Mouse (Mus musculus): Measurements from ENCODE around the gene Tpcn1.

Tpcn1 gene

DNA sequence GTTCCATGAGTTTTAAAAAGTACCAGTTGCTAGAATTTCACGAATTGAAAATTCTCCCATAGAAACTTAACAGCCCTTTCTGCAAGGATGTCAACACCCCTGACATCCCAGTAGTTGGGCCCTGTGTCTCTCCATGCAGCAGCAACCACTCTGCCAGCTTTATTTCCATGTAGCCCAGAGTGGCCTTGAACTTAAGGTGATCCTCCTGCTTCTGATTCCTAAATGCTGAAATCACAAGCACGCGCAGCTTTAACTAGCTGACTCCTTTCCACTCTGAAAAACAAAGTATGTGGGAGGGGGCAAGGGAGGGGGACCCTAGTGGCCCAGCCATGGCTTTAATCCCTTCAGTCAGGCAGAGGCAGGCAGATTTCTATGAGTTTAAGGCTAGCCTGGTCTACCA lies 18.9 kb upstream of the Tpcn1 start:
- no peak for DNase-seq

DNA sequence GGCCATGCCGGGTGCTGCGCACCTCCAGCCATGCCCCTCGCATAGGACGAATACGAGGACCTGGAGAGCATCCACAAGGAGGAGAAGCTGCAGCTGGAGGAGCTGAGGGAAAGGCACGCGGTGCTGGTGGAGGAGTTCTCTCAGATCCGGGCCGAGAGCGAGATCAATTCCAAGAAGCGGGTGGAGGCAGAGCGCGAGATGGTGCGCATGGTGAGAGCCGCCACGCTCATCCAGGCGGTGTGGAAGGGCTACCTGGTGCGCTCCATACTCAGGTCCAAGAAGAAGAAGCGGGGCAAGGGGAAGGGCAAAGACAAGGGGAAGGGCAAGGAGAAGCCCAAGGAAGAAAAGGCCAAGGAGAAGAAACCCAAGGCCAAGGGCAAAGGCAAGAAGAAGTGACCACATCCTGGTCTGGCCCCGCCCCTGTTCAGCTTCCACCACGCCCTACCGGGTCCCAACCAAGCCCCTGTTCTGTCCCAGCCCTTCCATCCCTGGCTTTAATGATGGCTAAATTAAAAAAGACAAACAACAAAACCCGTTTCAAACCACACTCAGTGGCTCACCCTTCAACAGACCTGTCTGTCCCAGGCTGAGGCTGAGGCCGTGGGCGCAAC lies 18.2 kb upstream of the Tpcn1 start:
- DNase-seq: no peak

GRCm38 (mm10) chr5:120605688-120606087 lies 17.2 kb upstream of the Tpcn1 start:
- DNase-seq: peak; percentile 72

DNA sequence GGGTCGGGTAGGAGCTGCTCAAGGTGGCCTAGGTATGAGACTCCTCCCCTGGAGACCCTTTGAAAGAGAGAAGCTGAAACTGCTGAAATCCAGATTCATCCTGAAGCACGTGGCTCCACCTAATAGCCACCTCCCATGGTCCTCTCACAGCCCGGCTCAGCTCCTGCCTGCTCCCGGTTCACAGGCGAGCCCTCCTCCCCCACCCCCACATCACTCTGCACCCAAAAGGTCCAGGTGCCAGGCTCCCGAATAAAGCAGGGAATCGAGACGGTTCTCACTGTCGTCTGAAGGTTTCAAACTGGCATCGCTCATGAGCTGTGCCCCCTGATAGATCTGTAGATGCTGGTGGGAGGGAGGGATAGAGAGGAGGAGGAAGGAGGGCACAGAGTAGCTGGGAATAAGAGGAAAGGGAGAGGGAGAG lies 16.8 kb upstream of the Tpcn1 start:
- no peak for DNase-seq

GRCm38 (mm10) chr5:120604839-120605238 lies 16.4 kb upstream of the Tpcn1 start:
- DNase-seq: peak; percentile 70

GRCm38 (mm10) chr5:120603515-120603914 lies 15.0 kb upstream of the Tpcn1 start:
- no peak for DNase-seq

DNA sequence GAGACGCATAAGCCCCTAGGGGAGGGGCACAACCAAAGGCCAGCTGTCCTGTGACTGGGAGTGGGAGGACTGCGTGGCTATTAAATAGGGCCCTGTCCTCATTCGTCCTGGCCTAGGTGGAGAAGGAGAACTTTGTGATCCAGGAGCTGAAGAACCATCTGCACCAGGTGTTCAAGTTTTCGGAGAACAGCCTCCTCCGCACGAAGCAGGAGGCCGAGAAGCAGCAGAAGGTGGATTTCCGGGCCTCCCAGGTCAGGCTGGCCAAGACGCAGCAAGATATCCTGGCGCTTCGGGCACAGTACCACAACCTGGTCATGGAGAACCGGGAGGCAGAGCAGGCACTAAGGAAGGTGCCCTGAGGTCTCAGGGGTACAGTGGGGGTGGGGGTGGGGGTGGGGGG lies 13.7 kb upstream of the Tpcn1 start:
- no peak for DNase-seq

DNA sequence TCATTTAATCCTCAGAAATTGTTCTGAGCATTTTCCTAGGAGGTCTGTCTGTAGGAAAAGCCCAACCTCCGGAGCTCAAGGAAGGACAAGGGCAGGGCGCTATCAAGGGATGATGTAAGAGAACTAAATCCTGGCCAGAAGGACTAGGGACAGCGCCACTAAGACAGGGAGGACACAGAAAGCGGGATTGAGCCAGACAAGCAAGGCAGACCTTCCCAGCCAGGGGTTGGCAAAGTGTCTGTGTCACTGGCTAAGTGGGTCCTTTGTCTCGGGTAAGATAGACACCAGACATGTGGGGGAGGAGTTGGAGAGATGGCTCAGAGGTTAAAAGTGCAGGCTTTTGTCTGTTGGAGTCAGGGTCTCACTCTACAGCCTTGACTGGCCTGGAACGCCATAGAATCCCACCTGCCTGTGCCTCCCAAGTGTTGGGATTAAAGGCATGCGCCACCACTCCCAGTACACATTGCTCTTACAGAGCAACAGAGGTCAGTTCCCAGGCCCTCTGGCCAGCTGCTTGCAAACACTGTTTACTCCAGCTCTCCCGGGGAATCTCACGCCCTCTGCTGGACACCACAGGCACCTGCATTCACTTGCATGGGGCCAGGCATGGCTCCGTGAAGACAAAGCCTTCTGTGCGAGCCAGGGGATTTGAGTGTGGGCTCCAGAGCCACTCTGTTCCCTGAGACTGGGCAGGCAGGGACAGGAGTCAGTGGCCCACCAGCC lies 12.6 kb upstream of the Tpcn1 start:
- DNase-seq: no peak

- DNase-seq: no peak
Observed at GRCm38 (mm10) chr5:120599625-120600024, 11.2 kb upstream of the Tpcn1 start.

DNA sequence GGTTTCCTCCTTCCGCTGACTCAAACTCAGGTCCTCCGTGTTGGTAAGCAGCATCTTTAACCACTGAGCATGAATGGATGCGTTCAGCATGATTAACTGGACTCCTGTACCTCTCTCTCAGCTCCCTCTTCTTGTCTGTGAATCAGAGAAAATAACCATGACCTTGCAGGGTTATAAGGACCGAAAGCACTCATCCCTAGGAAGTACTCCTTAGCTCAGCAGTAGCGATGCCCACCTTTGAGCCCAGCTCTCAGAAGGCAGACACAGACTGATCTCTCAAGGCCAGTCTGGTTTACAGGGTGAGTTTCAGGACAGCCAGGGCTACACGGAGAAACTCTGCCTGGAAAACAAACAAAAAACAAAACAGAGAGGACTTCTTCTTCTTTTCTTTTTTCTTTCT lies 6.0 kb upstream of the Tpcn1 start:
- peak; percentile 83 for DNase-seq

- DNase-seq: no peak
Observed at GRCm38 (mm10) chr5:120592141-120592540, 3.7 kb upstream of the Tpcn1 start.

- no peak for DNase-seq
Observed at GRCm38 (mm10) chr5:120590356-120591010, 2.0 kb upstream of the Tpcn1 start.

DNA sequence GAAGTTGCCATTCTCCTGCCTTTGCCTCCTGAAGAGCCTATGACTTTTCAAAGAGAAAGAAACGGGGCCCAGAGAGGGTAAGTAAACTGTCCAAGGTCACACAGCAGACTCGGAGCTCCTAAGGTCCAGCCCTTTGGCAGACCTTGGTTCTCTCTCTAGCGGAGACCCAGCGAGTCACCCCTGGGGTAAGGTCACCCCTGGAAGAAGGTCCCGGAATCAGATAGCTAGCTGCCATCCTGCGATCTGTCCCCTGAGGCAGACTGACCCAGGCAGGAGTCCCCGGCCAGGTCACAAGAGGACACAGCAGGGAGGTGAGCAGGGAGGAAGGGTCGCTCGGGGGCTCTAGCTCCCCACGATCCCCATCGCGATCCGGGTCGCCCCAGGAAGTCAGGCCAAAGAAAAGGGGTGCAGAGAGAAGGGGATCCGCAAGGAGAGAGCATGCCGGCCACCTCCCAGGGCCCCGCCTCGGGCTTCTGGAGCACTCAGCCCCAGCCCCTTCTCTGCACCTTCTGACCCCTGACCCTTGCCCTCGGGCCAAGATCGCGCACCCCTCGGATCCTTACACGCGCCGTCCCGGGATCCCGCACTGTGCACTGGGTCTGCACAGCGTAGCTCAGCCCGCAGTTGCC lies 419 bp downstream of the Tpcn1 start:
- DNase-seq: no peak

DNA sequence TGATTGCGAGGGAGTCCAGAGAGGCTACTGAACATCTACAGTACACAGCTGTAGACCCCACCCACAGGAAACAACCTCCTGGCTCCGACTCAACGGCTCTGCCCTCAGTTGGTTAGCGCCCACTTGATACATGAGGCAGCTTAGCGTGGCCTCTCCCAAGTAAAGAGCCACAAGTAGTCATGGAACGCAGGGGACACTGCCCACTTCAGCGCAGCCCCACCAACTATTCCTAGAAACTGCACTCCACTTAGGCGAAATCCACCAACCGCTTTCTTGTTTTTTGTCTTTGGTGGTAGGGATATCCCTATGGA lies 902 bp downstream of the Tpcn1 start:
- DNase-seq: no peak

GRCm38 (mm10) chr5:120586741-120587615 lies 1.5 kb downstream of the Tpcn1 start:
- peak; percentile 89 for DNase-seq

DNA sequence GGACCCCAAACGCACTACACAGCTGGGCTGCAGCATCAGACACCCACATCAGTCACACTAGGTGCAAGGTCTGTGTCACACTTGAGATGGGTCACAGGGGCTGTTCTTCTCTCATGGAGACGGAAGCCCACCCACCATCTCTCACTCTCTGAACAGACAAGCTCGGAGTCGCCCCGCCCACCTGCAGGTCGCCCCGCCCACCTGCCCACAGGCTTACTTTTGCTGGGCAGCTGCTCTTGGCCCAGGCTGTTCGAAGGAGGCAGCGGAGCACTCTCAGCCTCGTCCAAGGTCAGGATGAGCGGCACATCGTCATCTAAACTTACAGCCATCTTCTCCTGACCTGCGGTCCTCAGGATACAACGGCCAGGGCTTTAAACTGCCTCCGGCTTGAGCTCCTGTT lies 3.5 kb downstream of the Tpcn1 start:
- DNase-seq: no peak

DNA sequence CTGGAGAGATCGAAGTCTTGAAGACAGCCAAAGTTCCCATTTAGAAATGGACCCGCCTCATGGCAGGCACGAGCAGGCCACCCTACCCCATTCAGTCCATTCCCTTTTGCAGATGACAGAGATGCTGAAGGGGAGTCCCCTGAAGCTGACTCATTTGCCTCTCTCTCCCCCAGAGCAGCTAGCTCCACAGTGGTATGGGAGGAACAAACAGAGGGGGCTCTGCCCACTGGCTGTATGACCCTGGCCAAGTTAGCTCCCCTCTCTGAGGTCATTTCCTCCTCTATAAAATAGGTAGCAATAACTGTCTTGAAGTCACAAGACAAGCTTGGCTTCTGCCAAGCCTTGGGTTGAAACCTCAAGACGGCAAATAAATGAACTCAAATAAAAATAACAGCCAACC lies 5.0 kb downstream of the Tpcn1 start:
- DNase-seq: no peak

DNA sequence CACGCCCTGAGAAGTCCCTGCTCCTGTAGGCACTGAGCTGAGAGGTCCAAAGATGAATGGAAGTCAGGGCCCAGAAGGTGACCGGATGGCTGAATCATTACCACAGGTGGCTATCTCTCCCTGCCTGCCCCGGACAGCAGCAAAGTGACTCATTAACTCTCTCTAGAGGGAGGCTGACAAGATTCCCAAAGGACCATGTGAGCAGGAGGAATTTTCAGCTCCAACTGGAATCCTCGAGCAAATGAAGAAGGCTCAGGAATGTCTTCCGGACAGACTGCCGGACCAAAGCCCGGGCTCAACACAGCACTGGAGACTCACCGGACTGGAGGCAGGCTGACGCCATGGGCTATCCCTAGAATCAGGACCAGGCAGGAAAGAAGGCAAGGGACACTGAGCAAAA lies 6.5 kb downstream of the Tpcn1 start:
- peak; percentile 86 for DNase-seq

GRCm38 (mm10) chr5:120579898-120580626 lies 8.4 kb downstream of the Tpcn1 start:
- DNase-seq: no peak

GRCm38 (mm10) chr5:120579211-120579897 lies 9.1 kb downstream of the Tpcn1 start:
- DNase-seq: peak; percentile 79

DNA sequence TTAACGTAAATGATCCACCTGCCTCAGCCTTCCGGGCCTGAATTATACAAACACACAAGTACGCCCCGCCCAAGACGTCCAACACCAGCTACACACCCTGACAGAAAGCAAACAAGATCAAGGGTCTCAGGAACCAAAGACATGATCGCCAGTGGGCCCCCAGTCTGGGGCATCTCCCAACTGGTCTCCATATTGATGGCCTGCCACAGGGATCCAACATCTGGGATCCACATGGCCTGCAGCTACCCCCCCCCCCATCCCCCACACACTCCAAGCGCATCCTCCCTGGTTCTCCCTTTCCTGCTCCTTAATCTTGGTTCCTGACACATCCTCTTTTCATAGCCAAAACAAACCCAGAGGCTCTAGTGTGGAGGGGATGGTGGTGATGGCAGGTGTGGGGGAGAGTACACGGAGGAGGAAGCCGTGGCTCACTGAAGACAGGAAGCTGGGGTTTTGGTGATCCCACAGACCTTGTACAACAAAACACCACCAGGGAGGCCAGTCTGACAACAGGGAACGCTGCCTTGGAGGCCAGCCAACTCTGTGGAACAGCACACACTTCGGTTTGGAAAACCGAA lies 9.9 kb downstream of the Tpcn1 start:
- DNase-seq: peak; percentile 61

Data from kidney, adult 11 months (tissue).